Mouse (Mus musculus) intestine, embryonic 16.5 days (tissue): ENCODE data around the gene Gpr39. TPM values are rescaled to one million over a fixed set of nuclear protein-coding genes. Genes with fewer than 3 reads are reported as not detected.

Experiments used
- ATAC-seq: fragments of 200-750 bp; cut with Nextera tagmentation; 2 replicates; pipeline ENCODE4 v1.8.0; 2017; ENCODE audit warnings: moderate TSS enrichment, moderate library complexity
- H3K27ac ChIP-seq: fragments of 300-500 bp; sonication (generic); 2 replicates; pipeline ENCODE4 v1.5.1; 2014; ENCODE audit warnings: mild to moderate bottlenecking, low read length
- H3K27me3 ChIP-seq: fragments of 300-500 bp; sonication (generic); replicated peaks from 2 replicates; pipeline ENCODE4 v1.6.1; 2014; ENCODE audit warnings: low read length, control low read depth, mixed read lengths; ENCODE audit not compliant: control insufficient read depth, insufficient read depth
- H3K36me3 ChIP-seq: fragments of 300-500 bp; sonication (generic); 2 replicates; pipeline ENCODE4 v1.6.1; 2014; ENCODE audit warnings: low read length, control low read depth; ENCODE audit not compliant: control insufficient read depth, insufficient read depth
- H3K4me1 ChIP-seq: fragments of 300-500 bp; sonication (generic); 2 replicates; pipeline ENCODE4 v1.6.1; 2014; ENCODE audit warnings: low read length, control low read depth, mixed read lengths; ENCODE audit not compliant: control insufficient read depth, insufficient read depth
- H3K4me2 ChIP-seq: fragments of 300-500 bp; sonication (generic); 2 replicates; pipeline ENCODE4 v1.6.1; 2014; ENCODE audit warnings: low read depth, low read length, control low read depth
- H3K4me3 ChIP-seq: fragments of 300-500 bp; sonication (generic); 2 replicates; pipeline ENCODE4 v1.5.1; 2014; ENCODE audit warnings: mild to moderate bottlenecking, low read length
- H3K9ac ChIP-seq: fragments of 300-500 bp; sonication (generic); 2 replicates; pipeline ENCODE4 v1.6.1; 2014; ENCODE audit warnings: low read depth, low read length
- H3K9me3 ChIP-seq: fragments of 300-500 bp; sonication (generic); 2 replicates; pipeline ENCODE4 v1.6.1; 2016; ENCODE audit warnings: low read length, control low read depth; ENCODE audit not compliant: control insufficient read depth
- WGBS: fragments of 180-500 bp; shearing (Covaris S2); extraction: QIAGEN DNeasy Blood & Tissue Kit; methylation state at CpG from one replicate; pipeline ENCODE4 v1.1.7; 2014; 5-methylcytosine and 5-hydroxymethylcytosine counted together
- polyA plus RNA-seq: library from polyadenylated mRNA; unstranded; fragments of >200 nt; fragmentation: Nextera tagmentation; extraction: Ambion mirVana; gene quantifications from 2 replicates; pipeline ENCODE4 v1.2.1, GENCODE M21; 2015

Gene Gpr39
- polyA plus RNA-seq, 1 experiment from 2014 or later: 8.7 TPM

DNA sequence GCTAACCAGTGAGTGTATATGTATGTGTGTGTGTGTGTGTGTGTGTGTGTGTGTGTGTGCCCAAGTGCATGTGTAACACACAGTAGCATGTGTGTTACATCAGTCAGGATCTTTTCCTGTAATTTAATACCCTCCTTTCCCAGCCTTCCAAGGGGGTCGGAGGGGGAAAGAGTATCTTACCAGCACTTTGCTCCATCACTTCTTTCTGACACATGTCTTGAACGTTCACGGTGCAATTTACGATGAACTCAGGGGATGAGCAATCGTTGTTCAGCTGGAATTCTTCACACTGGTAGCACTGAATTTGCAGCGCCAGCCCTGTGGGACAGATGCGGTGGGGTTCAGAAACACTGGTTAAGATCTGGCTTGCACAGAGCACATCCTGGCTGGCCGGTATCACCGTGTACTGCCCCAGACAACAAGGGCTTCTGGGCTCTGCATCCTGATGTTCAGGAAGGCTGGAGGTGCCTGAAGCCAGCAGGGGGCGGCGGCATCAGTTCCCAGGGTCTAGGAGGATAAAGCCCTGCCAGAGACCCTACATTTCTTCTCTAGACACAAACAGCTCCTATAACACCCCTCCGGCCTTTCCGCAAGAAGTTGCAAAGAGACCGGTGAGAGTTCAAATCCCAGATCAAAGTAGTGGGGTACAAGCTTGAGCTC lies 233.5 kb downstream of the Gpr39 start:
- Histone ChIP-seq H3K9me3 (no peaks in the 10 kb centered on the region), H3K9ac (no peak overlapping the region), H3K4me2 (peak overlapping the region; percentile 97), H3K27me3 (peaks cover 31% of the 10 kb centered on the region), H3K4me3 (peak overlapping the region; percentile 55; the same call in 1 of the 2 replicates), H3K4me1 (peaks cover 13% of the 10 kb centered on the region), H3K27ac (no peak overlapping the region), H3K36me3 (no peaks in the 10 kb centered on the region)
- WGBS: 8% methylated on average over 14 of the region's 14 CpGs
- ATAC-seq: no peak

- Histone ChIP-seq H3K9me3 (no peaks in the 10 kb centered on the region), H3K4me1 (peaks cover 13% of the 10 kb centered on the region), H3K27me3 (peaks cover 33% of the 10 kb centered on the region), H3K4me2 (peak overlapping the region; percentile 97), H3K4me3 (peak overlapping the region; percentile 55), H3K27ac (no peak overlapping the region), H3K36me3 (no peaks in the 10 kb centered on the region), H3K9ac (no peak overlapping the region)
- WGBS: 2% methylated on average over 9 of the region's 9 CpGs
- ATAC-seq: peak; percentile 27; the same call in 1 of the 2 replicates
Measured at GRCm38 (mm10) chr1:125910871-125911265, 234.1 kb downstream of the Gpr39 start.

- peak overlapping the region; percentile 55 for H3K4me3 ChIP-seq
- H3K27ac ChIP-seq: no peak overlapping the region
- under 1% methylated on average over 35 of the region's 35 CpGs for WGBS
- H3K4me2 ChIP-seq: peak overlapping the region; percentile 97
- no peaks in the 10 kb centered on the region for H3K9me3 ChIP-seq
- peak; percentile 72 for ATAC-seq
- no peaks in the 10 kb centered on the region for H3K36me3 ChIP-seq
- H3K27me3 ChIP-seq: peaks cover 33% of the 10 kb centered on the region
- H3K4me1 ChIP-seq: peaks cover 13% of the 10 kb centered on the region
- H3K9ac ChIP-seq: peak overlapping the region; percentile 53
Measured at GRCm38 (mm10) chr1:125911337-125911900, 234.6 kb downstream of the Gpr39 start.

DNA sequence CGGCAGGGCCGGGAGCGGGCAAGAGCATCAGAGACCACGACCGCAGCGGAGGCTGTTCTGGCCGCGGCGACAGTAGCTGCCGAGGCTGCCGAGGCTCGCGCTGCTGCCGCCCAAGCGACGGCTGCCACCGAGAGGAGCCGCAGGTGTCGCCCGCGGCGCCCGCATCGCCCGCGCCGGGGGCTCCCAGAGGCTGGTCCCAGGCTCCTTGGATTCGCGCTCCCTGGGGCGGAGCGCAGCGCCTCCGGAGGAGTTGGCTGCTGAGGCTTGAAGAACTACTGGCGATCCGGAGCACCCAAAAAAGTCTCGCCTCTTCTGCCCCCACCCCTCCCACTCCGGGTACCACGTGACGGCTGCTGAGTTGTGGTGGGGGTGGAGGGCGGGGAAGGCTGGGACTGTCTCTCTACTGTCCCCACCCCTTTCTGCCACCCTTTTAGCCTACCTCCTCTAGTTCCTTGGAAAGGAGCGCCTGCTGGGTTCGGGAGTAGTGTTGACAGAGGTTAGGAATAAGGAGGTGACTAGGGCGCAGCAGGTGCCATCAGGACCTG lies 235.2 kb downstream of the Gpr39 start:
- under 1% methylated on average over 43 of the region's 43 CpGs for WGBS
- Histone ChIP-seq H3K4me3 (peak overlapping the region; percentile 55), H3K9ac (peak overlapping the region; percentile 53), H3K9me3 (no peaks in the 10 kb centered on the region), H3K4me2 (peak overlapping the region; percentile 97), H3K36me3 (no peaks in the 10 kb centered on the region), H3K4me1 (peaks cover 13% of the 10 kb centered on the region), H3K27ac (no peak overlapping the region), H3K27me3 (peaks cover 33% of the 10 kb centered on the region)
- peak; percentile 74 for ATAC-seq

- Histone ChIP-seq H3K27ac (no peak within 1 kb of the TSS), H3K9me3 (no peaks in the 10 kb centered on the region), H3K36me3 (no peaks in the 10 kb centered on the region), H3K27me3 (peaks cover 33% of the 10 kb centered on the region), H3K4me1 (peaks cover 13% of the 10 kb centered on the region), H3K9ac (peak within 1 kb of the TSS; percentile 53), H3K4me3 (peak within 1 kb of the TSS; percentile 55), H3K4me2 (peak within 1 kb of the TSS; percentile 97)
- peak; percentile 4 for ATAC-seq
- WGBS: 6% methylated on average over 30 of the region's 30 CpGs
Measured at GRCm38 (mm10) chr1:125912601-125913600, 236.1 kb downstream of the Gpr39 start, which contains the start of gene Lypd1. Lypd1 (minus strand) TSS chr1:125913101.

DNA sequence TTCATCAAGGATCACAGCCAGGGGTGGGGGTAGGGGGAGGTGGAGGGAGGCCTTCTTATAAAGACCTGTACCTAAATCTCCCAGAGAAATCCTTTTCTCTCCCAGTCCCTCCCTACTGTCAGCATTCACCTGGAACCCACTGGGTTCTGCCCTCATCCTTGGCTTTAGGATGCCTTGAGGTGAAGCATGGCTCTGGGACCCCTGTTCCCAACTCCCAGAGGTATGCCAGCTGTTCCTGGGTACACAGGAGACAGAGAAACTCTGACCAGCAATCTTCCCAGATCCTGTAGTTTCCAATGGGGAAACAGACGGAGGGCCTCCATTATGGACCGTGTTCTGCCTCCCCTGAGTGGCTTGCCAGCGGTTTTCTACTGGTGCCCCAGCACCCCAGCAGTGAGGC lies 243.9 kb downstream of the Gpr39 start:
- Histone ChIP-seq H3K9ac (no peak overlapping the region), H3K27ac (no peak overlapping the region), H3K27me3 (0 out of 2 replicates have a peak, but pooled peaks cover under 1% of the 10 kb centered on the region), H3K4me2 (no peak overlapping the region), H3K36me3 (no peaks in the 10 kb centered on the region), H3K4me3 (no peak overlapping the region), H3K4me1 (no peaks in the 10 kb centered on the region), H3K9me3 (no peaks in the 10 kb centered on the region)
- ATAC-seq: no peak
- whole genome bisulfite sequencing: 98% methylated on average over 3 of the region's 3 CpGs

GRCm38 (mm10) chr1:125923062-125923461 lies 246.3 kb downstream of the Gpr39 start:
- no peak overlapping the region for H3K9ac ChIP-seq
- H3K9me3 ChIP-seq: no peaks in the 10 kb centered on the region
- no peaks in the 10 kb centered on the region for H3K27me3 ChIP-seq
- H3K36me3 ChIP-seq: no peaks in the 10 kb centered on the region
- H3K4me2 ChIP-seq: no peak overlapping the region
- no peak for ATAC-seq
- no peak overlapping the region for H3K27ac ChIP-seq
- 63% methylated on average over 2 of the region's 2 CpGs for WGBS
- no peak overlapping the region for H3K4me3 ChIP-seq
- no peaks in the 10 kb centered on the region for H3K4me1 ChIP-seq
